14 mouse cellular contexts compared by ENCODE assay signal in genomic region chr5:49298654-49299053, GRCm38 (mm10).
"Had no signal": no experiment of that assay in that cellular context is flagged by ENCODE, and none has a peak within 500 bp of the region (broad histone marks: within the 10 kb centered on the region; RNA-seq: fewer than 3 reads in every experiment).

No protein-coding gene starts in this region.

- ATAC-seq: liver, postnatal 0 days had no signal

- H3K4me1 ChIP-seq: limb, embryonic 12.5 days; liver, embryonic 13.5 days; midbrain, embryonic 10.5 days; neural tube, embryonic 15.5 days had no signal

- DNase-seq: kidney, postnatal 36 days; layer of hippocampus, adult 9-11 months; layer of hippocampus, postnatal 36 days; liver; liver, embryonic 13.5 days; liver, postnatal 0 days; midbrain, embryonic 14.5 days; right cerebral cortex, adult 18-20 months; right cerebral cortex, postnatal 25 days; thymus, postnatal 4 days had no signal

- H3K4me3 ChIP-seq: limb, embryonic 12.5 days; liver, embryonic 13.5 days; midbrain, embryonic 10.5 days; myocyte; neural tube, embryonic 15.5 days had no signal
